Mouse (Mus musculus): ENCODE measurements around the gene Hspbap1. TPM values are rescaled to one million over a fixed set of nuclear protein-coding genes. Genes with fewer than 3 reads are reported as not detected.

Hspbap1 gene
- polyA plus RNA-seq, 1 experiment from 2014 or later, result 16.7 TPM

- H3K4me2 ChIP-seq (replicated peaks; ENCODE audit: low read depth, low read length), result no peak overlapping the region
- ATAC-seq (ENCODE audit: low FRiP score, low TSS enrichment), result no peak
- WGBS, result 39% methylated on average over 3 of the region's 3 CpGs
Measured at GRCm38 (mm10) chr16:35813119-35813518, 42.9 kb downstream of the Hspbap1 start.

GRCm38 (mm10) chr16:35817255-35818089, 47.3 kb downstream of the Hspbap1 start:
- H3K36me3 ChIP-seq (ENCODE audit: insufficient read depth, low read length), result 0 out of 2 replicates have a peak, but pooled peaks cover 3% of the 10 kb centered on the region
- H3K27ac ChIP-seq (ENCODE audit: low read length), result no peak overlapping the region
- H3K4me2 ChIP-seq (replicated peaks; ENCODE audit: low read depth, low read length), result no peak overlapping the region
- no peaks in the 10 kb centered on the region for H3K27me3 ChIP-seq (ENCODE audit: insufficient read depth, low read length)
- no peak overlapping the region for H3K9ac ChIP-seq (replicated peaks; ENCODE audit: low read length)
- 36% methylated on average over 13 of the region's 13 CpGs for WGBS
- H3K4me1 ChIP-seq (ENCODE audit: insufficient read depth, low read length), result no peaks in the 10 kb centered on the region
- ATAC-seq (ENCODE audit: low FRiP score, low TSS enrichment), result peak; percentile 85; the same call in 1 of the 2 replicates
- no peak overlapping the region for H3K4me3 ChIP-seq (ENCODE audit: low read length)
- no peaks in the 10 kb centered on the region for H3K9me3 ChIP-seq (ENCODE audit: low read length)

More at GRCm38 (mm10) chr16:35813119-35813518, 42.9 kb downstream of the Hspbap1 start:
- no peak overlapping the region for H3K9ac ChIP-seq (replicated peaks; ENCODE audit: low read length)
- H3K36me3 ChIP-seq (ENCODE audit: insufficient read depth, low read length), result 0 out of 2 replicates have a peak, but pooled peaks cover 3% of the 10 kb centered on the region
- no peaks in the 10 kb centered on the region for H3K27me3 ChIP-seq (ENCODE audit: insufficient read depth, low read length)
- H3K4me3 ChIP-seq (ENCODE audit: low read length), result no peak overlapping the region
- no peak overlapping the region for H3K27ac ChIP-seq (ENCODE audit: low read length)
- H3K4me1 ChIP-seq (ENCODE audit: insufficient read depth, low read length), result no peaks in the 10 kb centered on the region
- H3K9me3 ChIP-seq (ENCODE audit: low read length), result no peaks in the 10 kb centered on the region

GRCm38 (mm10) chr16:35829999-35830398, 59.8 kb downstream of the Hspbap1 start:
- H3K9ac ChIP-seq (replicated peaks; ENCODE audit: low read length), result no peak overlapping the region
- ATAC-seq (ENCODE audit: low FRiP score, low TSS enrichment), result no peak
- peaks cover 10% of the 10 kb centered on the region; the same call in 1 of the 2 replicates for H3K36me3 ChIP-seq (ENCODE audit: insufficient read depth, low read length)
- H3K4me1 ChIP-seq (ENCODE audit: insufficient read depth, low read length), result no peaks in the 10 kb centered on the region
- 34% methylated on average over 7 of the region's 7 CpGs for WGBS
- peaks cover 5% of the 10 kb centered on the region; the same call in 1 of the 2 replicates for H3K9me3 ChIP-seq (ENCODE audit: low read length)
- no peak overlapping the region for H3K4me2 ChIP-seq (replicated peaks; ENCODE audit: low read depth, low read length)
- H3K27ac ChIP-seq (ENCODE audit: low read length), result no peak overlapping the region
- no peaks in the 10 kb centered on the region for H3K27me3 ChIP-seq (ENCODE audit: insufficient read depth, low read length)
- no peak overlapping the region for H3K4me3 ChIP-seq (ENCODE audit: low read length)

GRCm38 (mm10) chr16:35832926-35833325, 62.8 kb downstream of the Hspbap1 start:
- Histone ChIP-seq H3K27ac (ENCODE audit: low read length) (no peak overlapping the region), H3K4me3 (ENCODE audit: low read length) (no peak overlapping the region), H3K4me1 (ENCODE audit: insufficient read depth, low read length) (no peaks in the 10 kb centered on the region), H3K36me3 (ENCODE audit: insufficient read depth, low read length) (0 out of 2 replicates have a peak, but pooled peaks cover under 1% of the 10 kb centered on the region), H3K9me3 (ENCODE audit: low read length) (peaks cover 2% of the 10 kb centered on the region; the same call in 1 of the 2 replicates), H3K27me3 (ENCODE audit: insufficient read depth, low read length) (no peaks in the 10 kb centered on the region), H3K9ac (replicated peaks; ENCODE audit: low read length) (no peak overlapping the region), H3K4me2 (replicated peaks; ENCODE audit: low read depth, low read length) (no peak overlapping the region)
- WGBS, result 81% methylated on average over 3 of the region's 3 CpGs
- ATAC-seq (ENCODE audit: low FRiP score, low TSS enrichment), result no peak

GRCm38 (mm10) chr16:35834653-35835052, 64.5 kb downstream of the Hspbap1 start:
- no peak overlapping the region for H3K4me3 ChIP-seq (ENCODE audit: low read length)
- no peaks in the 10 kb centered on the region for H3K9me3 ChIP-seq (ENCODE audit: low read length)
- H3K4me2 ChIP-seq (replicated peaks; ENCODE audit: low read depth, low read length), result no peak overlapping the region
- H3K36me3 ChIP-seq (ENCODE audit: insufficient read depth, low read length), result no peaks in the 10 kb centered on the region
- H3K4me1 ChIP-seq (ENCODE audit: insufficient read depth, low read length), result no peaks in the 10 kb centered on the region
- WGBS, result 89% methylated on average over 8 of the region's 8 CpGs
- no peak overlapping the region for H3K9ac ChIP-seq (replicated peaks; ENCODE audit: low read length)
- H3K27ac ChIP-seq (ENCODE audit: low read length), result no peak overlapping the region
- no peaks in the 10 kb centered on the region for H3K27me3 ChIP-seq (ENCODE audit: insufficient read depth, low read length)
- no peak for ATAC-seq (ENCODE audit: low FRiP score, low TSS enrichment)

- Histone ChIP-seq H3K36me3 (ENCODE audit: insufficient read depth, low read length) (no peaks in the 10 kb centered on the region), H3K4me3 (ENCODE audit: low read length) (no peak overlapping the region), H3K9ac (replicated peaks; ENCODE audit: low read length) (no peak overlapping the region), H3K4me1 (ENCODE audit: insufficient read depth, low read length) (no peaks in the 10 kb centered on the region), H3K27ac (ENCODE audit: low read length) (no peak overlapping the region), H3K27me3 (ENCODE audit: insufficient read depth, low read length) (no peaks in the 10 kb centered on the region), H3K4me2 (replicated peaks; ENCODE audit: low read depth, low read length) (no peak overlapping the region), H3K9me3 (ENCODE audit: low read length) (no peaks in the 10 kb centered on the region)
- WGBS, result 20% methylated on average over 1 of the region's 1 CpGs
- no peak for ATAC-seq (ENCODE audit: low FRiP score, low TSS enrichment)
Measured at GRCm38 (mm10) chr16:35839680-35840079, 69.5 kb downstream of the Hspbap1 start.

GRCm38 (mm10) chr16:35847138-35847537, 77.0 kb downstream of the Hspbap1 start:
- no peak overlapping the region for H3K4me2 ChIP-seq (replicated peaks; ENCODE audit: low read depth, low read length)
- no peak for ATAC-seq (ENCODE audit: low FRiP score, low TSS enrichment)

GRCm38 (mm10) chr16:35855846-35856245, 85.7 kb downstream of the Hspbap1 start:
- no peaks in the 10 kb centered on the region for H3K9me3 ChIP-seq (ENCODE audit: low read length)
- H3K4me3 ChIP-seq (ENCODE audit: low read length), result no peak overlapping the region
- no peak overlapping the region for H3K27ac ChIP-seq (ENCODE audit: low read length)
- no peaks in the 10 kb centered on the region for H3K4me1 ChIP-seq (ENCODE audit: insufficient read depth, low read length)
- 77% methylated on average over 4 of the region's 4 CpGs for WGBS
- H3K4me2 ChIP-seq (replicated peaks; ENCODE audit: low read depth, low read length), result no peak overlapping the region
- no peaks in the 10 kb centered on the region for H3K27me3 ChIP-seq (ENCODE audit: insufficient read depth, low read length)
- H3K36me3 ChIP-seq (ENCODE audit: insufficient read depth, low read length), result no peaks in the 10 kb centered on the region
- no peak overlapping the region for H3K9ac ChIP-seq (replicated peaks; ENCODE audit: low read length)
- ATAC-seq (ENCODE audit: low FRiP score, low TSS enrichment), result no peak

More at GRCm38 (mm10) chr16:35847138-35847537, 77.0 kb downstream of the Hspbap1 start:
- Histone ChIP-seq H3K4me3 (ENCODE audit: low read length) (no peak overlapping the region), H3K9me3 (ENCODE audit: low read length) (no peaks in the 10 kb centered on the region), H3K36me3 (ENCODE audit: insufficient read depth, low read length) (no peaks in the 10 kb centered on the region), H3K27ac (ENCODE audit: low read length) (no peak overlapping the region), H3K27me3 (ENCODE audit: insufficient read depth, low read length) (no peaks in the 10 kb centered on the region), H3K9ac (replicated peaks; ENCODE audit: low read length) (no peak overlapping the region), H3K4me1 (ENCODE audit: insufficient read depth, low read length) (no peaks in the 10 kb centered on the region)

- WGBS, result 89% methylated on average over 18 of the region's 18 CpGs
- Histone ChIP-seq H3K4me2 (replicated peaks; ENCODE audit: low read depth, low read length) (no peak overlapping the region), H3K9ac (replicated peaks; ENCODE audit: low read length) (no peak overlapping the region), H3K36me3 (ENCODE audit: insufficient read depth, low read length) (no peaks in the 10 kb centered on the region), H3K4me3 (ENCODE audit: low read length) (no peak overlapping the region), H3K4me1 (ENCODE audit: insufficient read depth, low read length) (no peaks in the 10 kb centered on the region), H3K27ac (ENCODE audit: low read length) (no peak overlapping the region), H3K9me3 (ENCODE audit: low read length) (peaks cover under 1% of the 10 kb centered on the region; the same call in 1 of the 2 replicates), H3K27me3 (ENCODE audit: insufficient read depth, low read length) (no peaks in the 10 kb centered on the region)
- no peak for ATAC-seq (ENCODE audit: low FRiP score, low TSS enrichment)
Measured at GRCm38 (mm10) chr16:35856766-35857165, 86.6 kb downstream of the Hspbap1 start.

GRCm38 (mm10) chr16:35860236-35860635, 90.1 kb downstream of the Hspbap1 start:
- Histone ChIP-seq H3K4me2 (replicated peaks; ENCODE audit: low read depth, low read length) (no peak overlapping the region), H3K4me1 (ENCODE audit: insufficient read depth, low read length) (no peaks in the 10 kb centered on the region), H3K27ac (ENCODE audit: low read length) (no peak overlapping the region), H3K4me3 (ENCODE audit: low read length) (no peak overlapping the region), H3K9me3 (ENCODE audit: low read length) (peaks cover 4% of the 10 kb centered on the region; the same call in 1 of the 2 replicates), H3K9ac (replicated peaks; ENCODE audit: low read length) (no peak overlapping the region), H3K36me3 (ENCODE audit: insufficient read depth, low read length) (no peaks in the 10 kb centered on the region), H3K27me3 (ENCODE audit: insufficient read depth, low read length) (no peaks in the 10 kb centered on the region)
- no peak for ATAC-seq (ENCODE audit: low FRiP score, low TSS enrichment)
- WGBS, result 40% methylated on average over 16 of the region's 16 CpGs

All from kidney, embryonic 16.5 days (tissue).